Mouse (Mus musculus) embryonic facial prominence, embryonic 11.5 days (tissue): ENCODE results near the gene Ptpa. TPM values are rescaled to one million over a fixed set of nuclear protein-coding genes. Genes with fewer than 3 reads are reported as not detected.

ENCODE experiments used
- ATAC-seq: fragments of 200-750 bp; cut with Nextera tagmentation; replicated peaks from 2 replicates; pipeline ENCODE4 v1.8.0; 2017; ENCODE audit warnings: low read depth; ENCODE audit not compliant: insufficient number of reproducible peaks, low FRiP score, low TSS enrichment
- DNase-seq: peaks from one replicate; pipeline ENCODE4 v3.0.0-alpha.2; 2015; ENCODE audit warnings: low spot score
- H3K27ac ChIP-seq: fragments of 300-500 bp; sonication (generic); replicated peaks from 2 replicates; pipeline ENCODE4 v1.5.1; 2014; ENCODE audit warnings: mild to moderate bottlenecking, low read depth, low read length, control low read depth
- H3K27me3 ChIP-seq: fragments of 300-500 bp; sonication (generic); 2 replicates; pipeline ENCODE4 v1.6.1; 2014; ENCODE audit warnings: mild to moderate bottlenecking, low read length, moderate library complexity, mixed read lengths; ENCODE audit not compliant: control insufficient read depth, insufficient read depth
- H3K36me3 ChIP-seq: fragments of 300-500 bp; sonication (generic); replicated peaks from 2 replicates; pipeline ENCODE4 v1.6.1; 2014; ENCODE audit warnings: low read depth, mild to moderate bottlenecking, low read length, moderate library complexity, mixed read lengths; ENCODE audit not compliant: control insufficient read depth, insufficient read depth
- H3K4me1 ChIP-seq: fragments of 300-500 bp; sonication (generic); 2 replicates; pipeline ENCODE4 v1.6.1; 2014; ENCODE audit warnings: low read length, mixed read lengths; ENCODE audit not compliant: control insufficient read depth, insufficient read depth
- H3K4me2 ChIP-seq: fragments of 300-500 bp; sonication (generic); 2 replicates; pipeline ENCODE4 v1.6.1; 2014; ENCODE audit warnings: low read depth, mild to moderate bottlenecking, control low read depth, low read length, moderate library complexity
- H3K4me3 ChIP-seq: fragments of 300-500 bp; sonication (generic); 2 replicates; pipeline ENCODE4 v1.5.1; 2014; ENCODE audit warnings: low read depth, low read length, control low read depth
- H3K9ac ChIP-seq: fragments of 300-500 bp; sonication (generic); replicated peaks from 2 replicates; pipeline ENCODE4 v1.6.1; 2014; ENCODE audit warnings: mild to moderate bottlenecking, control low read depth, low read length
- H3K9me3 ChIP-seq: fragments of 300-500 bp; sonication (generic); replicated peaks from 2 replicates; pipeline ENCODE4 v1.6.1; 2016; ENCODE audit warnings: mild to moderate bottlenecking, low read length, inconsistent platforms, mixed read lengths; ENCODE audit not compliant: control insufficient read depth
- WGBS: fragments of 180-500 bp; shearing (Covaris S2); extraction: QIAGEN DNeasy Blood & Tissue Kit; methylation state at CpG from one replicate; pipeline ENCODE4 v1.1.7; 2014; 5-methylcytosine and 5-hydroxymethylcytosine counted together
- polyA plus RNA-seq: library from polyadenylated mRNA; unstranded; fragments of >200 nt; fragmentation: Nextera tagmentation; extraction: Ambion mirVana; gene quantifications from 2 replicates; pipeline ENCODE4 v1.2.1, GENCODE M21; 2014

Ptpa gene
- polyA plus RNA-seq, 1 experiment from 2014 or later, result 53.7 TPM

GRCm38 (mm10) chr2:30435326-30436155 is 19.7 kb downstream of the Ptpa start:
- DNase-seq, result peak; percentile 85
- H3K27ac ChIP-seq, result no peak overlapping the region
- no peaks in the 10 kb centered on the region for H3K27me3 ChIP-seq
- no peak overlapping the region for H3K4me3 ChIP-seq
- no peak overlapping the region for H3K4me2 ChIP-seq
- WGBS, result 54% methylated on average over 5 of the region's 5 CpGs
- H3K9ac ChIP-seq, result no peak overlapping the region
- no peaks in the 10 kb centered on the region for H3K4me1 ChIP-seq
- H3K9me3 ChIP-seq, result no peaks in the 10 kb centered on the region
- peaks cover 19% of the 10 kb centered on the region for H3K36me3 ChIP-seq
- ATAC-seq, result no peak

- peaks cover 3% of the 10 kb centered on the region for H3K4me1 ChIP-seq
- H3K27me3 ChIP-seq, result no peaks in the 10 kb centered on the region
- H3K36me3 ChIP-seq, result peaks cover 19% of the 10 kb centered on the region
- H3K4me2 ChIP-seq, result no peak overlapping the region
- no peak overlapping the region for H3K4me3 ChIP-seq
- H3K9ac ChIP-seq, result no peak overlapping the region
- ATAC-seq (no peak), DNase-seq (no peak)
- no peaks in the 10 kb centered on the region for H3K9me3 ChIP-seq
- 70% methylated on average over 5 of the region's 5 CpGs for WGBS
- H3K27ac ChIP-seq, result no peak overlapping the region
Measured at GRCm38 (mm10) chr2:30436156-30436545, 20.3 kb downstream of the Ptpa start.

GRCm38 (mm10) chr2:30436809-30437208 is 21.0 kb downstream of the Ptpa start:
- ATAC-seq (no peak), DNase-seq (no peak)
- peaks cover 19% of the 10 kb centered on the region for H3K36me3 ChIP-seq
- H3K9me3 ChIP-seq, result no peaks in the 10 kb centered on the region
- peaks cover 7% of the 10 kb centered on the region for H3K4me1 ChIP-seq
- no peak overlapping the region for H3K9ac ChIP-seq
- no peak overlapping the region for H3K4me3 ChIP-seq
- no peak overlapping the region for H3K4me2 ChIP-seq
- H3K27ac ChIP-seq, result no peak overlapping the region
- H3K27me3 ChIP-seq, result no peaks in the 10 kb centered on the region
- WGBS, result 82% methylated on average over 4 of the region's 4 CpGs

GRCm38 (mm10) chr2:30437791-30438190 is 22.0 kb downstream of the Ptpa start:
- peaks cover 19% of the 10 kb centered on the region for H3K36me3 ChIP-seq
- WGBS, result 91% methylated on average over 4 of the region's 4 CpGs
- DNase-seq (no peak), ATAC-seq (no peak)
- peaks cover 11% of the 10 kb centered on the region for H3K4me1 ChIP-seq
- no peaks in the 10 kb centered on the region for H3K27me3 ChIP-seq
- no peak overlapping the region for H3K4me2 ChIP-seq
- no peak overlapping the region for H3K4me3 ChIP-seq
- no peak overlapping the region for H3K27ac ChIP-seq
- H3K9me3 ChIP-seq, result no peaks in the 10 kb centered on the region
- H3K9ac ChIP-seq, result no peak overlapping the region

- peaks cover 10% of the 10 kb centered on the region for H3K36me3 ChIP-seq
- WGBS, result 90% methylated on average over 6 of the region's 6 CpGs
- no peak overlapping the region for H3K4me3 ChIP-seq
- H3K4me1 ChIP-seq, result peaks cover 22% of the 10 kb centered on the region
- H3K4me2 ChIP-seq, result no peak overlapping the region
- H3K9me3 ChIP-seq, result no peaks in the 10 kb centered on the region
- H3K9ac ChIP-seq, result no peak overlapping the region
- ATAC-seq (no peak), DNase-seq (no peak)
- H3K27me3 ChIP-seq, result no peaks in the 10 kb centered on the region
- peak overlapping the region; percentile 95; the same call in 1 of the 2 replicates for H3K27ac ChIP-seq
Measured at GRCm38 (mm10) chr2:30439631-30440030, 23.8 kb downstream of the Ptpa start.

- no peak for DNase-seq
- Histone ChIP-seq H3K9ac (peak overlapping the region; percentile 38; the same call in 1 of the 2 replicates), H3K4me1 (peaks cover 25% of the 10 kb centered on the region), H3K36me3 (peaks cover 10% of the 10 kb centered on the region), H3K4me3 (no peak overlapping the region), H3K4me2 (no peak overlapping the region), H3K27me3 (no peaks in the 10 kb centered on the region), H3K9me3 (no peaks in the 10 kb centered on the region), H3K27ac (peak overlapping the region; percentile 95)
- ATAC-seq, result no peak
- WGBS, result 59% methylated on average over 3 of the region's 3 CpGs
Measured at GRCm38 (mm10) chr2:30440211-30440700, 24.4 kb downstream of the Ptpa start.

GRCm38 (mm10) chr2:30440701-30441517 is 25.1 kb downstream of the Ptpa start:
- Histone ChIP-seq H3K4me3 (peak overlapping the region; percentile 9; the same call in 1 of the 2 replicates), H3K36me3 (peaks cover 10% of the 10 kb centered on the region)

More at GRCm38 (mm10) chr2:30440701-30441517, 25.1 kb downstream of the Ptpa start:
- H3K4me1 ChIP-seq, result peaks cover 30% of the 10 kb centered on the region
- no peaks in the 10 kb centered on the region for H3K9me3 ChIP-seq
- H3K27ac ChIP-seq, result peak overlapping the region; percentile 95
- DNase-seq (peak; percentile 96), ATAC-seq (peak; percentile 17; the same call in 1 of the 2 replicates)
- WGBS, result 10% methylated on average over 12 of the region's 12 CpGs
- no peaks in the 10 kb centered on the region for H3K27me3 ChIP-seq
- peak overlapping the region; percentile 46 for H3K9ac ChIP-seq
- H3K4me2 ChIP-seq, result peak overlapping the region; percentile 32
